Mouse (Mus musculus) adipocyte (in vitro differentiated cells): ENCODE measurements around the gene Zfp148.

ENCODE experiments used
- DNase-seq: peaks from one replicate; pipeline ENCODE4 v3.0.0-alpha.2; 2016; ENCODE audit warnings: low spot score

Zfp148 gene

GRCm38 (mm10) chr16:33529502-33530454 lies 149.1 kb downstream of the Zfp148 start:
- DNase-seq: peak; percentile 45

- DNase-seq: no peak
Observed at GRCm38 (mm10) chr16:33531184-33531583, 150.5 kb downstream of the Zfp148 start.

- no peak for DNase-seq
Observed at GRCm38 (mm10) chr16:33536456-33536855, 155.8 kb downstream of the Zfp148 start.

GRCm38 (mm10) chr16:33537499-33538225 lies 157.0 kb downstream of the Zfp148 start:
- DNase-seq: no peak

- DNase-seq: no peak
Observed at GRCm38 (mm10) chr16:33544346-33544745, 163.7 kb downstream of the Zfp148 start.

- no peak for DNase-seq
Observed at GRCm38 (mm10) chr16:33545530-33545929, 164.9 kb downstream of the Zfp148 start.

- DNase-seq: no peak
Observed at GRCm38 (mm10) chr16:33553689-33554342, 173.2 kb downstream of the Zfp148 start.
